Mouse (Mus musculus): Measurements from ENCODE around the gene Lrrc40. TPM values are rescaled to one million over a fixed set of nuclear protein-coding genes. Genes with fewer than 3 reads are reported as not detected.

The Lrrc40 gene
- total and polyA plus RNA-seq, 3 experiments: 61.3 to 232 (median 144) TPM

- TF ChIP-seq GABPA (IDR thresholded peaks at IDR 0.05; ENCODE audit: insufficient replicate concordance, low read depth, low read length): no peak
- peak; percentile 65; the same call in 1 of the 2 replicates for TF ChIP-seq TBP (conservative IDR thresholded peaks at IDR 0.05; ENCODE audit: low read depth, low read length)
- TF ChIP-seq PAX5 (IDR thresholded peaks at IDR 0.05; ENCODE audit: low read length): no peak
- TF ChIP-seq POLR2A (IDR thresholded peaks at IDR 0.05; ENCODE audit: low read depth, low read length): no peak
- TF ChIP-seq MYC (IDR thresholded peaks at IDR 0.05; ENCODE audit: low read depth, low read length): peak; percentile 84
- TF ChIP-seq SMC3 (IDR thresholded peaks at IDR 0.05; ENCODE audit: low read depth, low read length): peak; percentile 84
- peak; percentile 75 for TF ChIP-seq IRF4 (IDR thresholded peaks at IDR 0.05; ENCODE audit: low read depth, low read length)
- no peak for TF ChIP-seq USF1 (IDR thresholded peaks at IDR 0.05; ENCODE audit: low read depth, low read length)
- peak; percentile 75; the same call in 1 of the 2 replicates for TF ChIP-seq E2F4 (IDR thresholded peaks at IDR 0.05; ENCODE audit: insufficient replicate concordance, low read depth, low read length)
- peak; percentile 49; the same call in 1 of the 2 replicates for TF ChIP-seq TCF12 (IDR thresholded peaks at IDR 0.05; ENCODE audit: low read depth, low read length)
- peak; percentile 21; the same call in 1 of the 2 replicates for TF ChIP-seq ELF1 (IDR thresholded peaks at IDR 0.05; ENCODE audit: low read depth, low read length)
- no peak for TF ChIP-seq USF2 (conservative IDR thresholded peaks at IDR 0.05; ENCODE audit: low read depth, low read length)
These were observed 40.4 kb downstream of the Lrrc40 start (continued) for GRCm38 (mm10) chr3:158076685-158077379.

GRCm38 (mm10) chr3:158077380-158077772 lies 40.9 kb downstream of the Lrrc40 start:
- Histone ChIP-seq H3K9ac (ENCODE audit: insufficient read depth, low read depth) (peak overlapping the region; percentile 69), H3K27ac (ENCODE audit: insufficient read depth, low read depth) (peak overlapping the region; percentile 87)
- TF ChIP-seq KAT2A (IDR thresholded peaks at IDR 0.05; ENCODE audit: insufficient replicate concordance, low read length) (no peak), MXI1 (IDR thresholded peaks at IDR 0.05; ENCODE audit: low read depth, low read length) (no peak), SMC3 (IDR thresholded peaks at IDR 0.05; ENCODE audit: low read depth, low read length) (no peak; the same call in 1 of the 2 replicates), UBTF (IDR thresholded peaks at IDR 0.05; ENCODE audit: low read depth, low read length) (no peak), CHD2 (IDR thresholded peaks at IDR 0.05; ENCODE audit: low read length) (peak; percentile 87), NRF1 (IDR thresholded peaks at IDR 0.05; ENCODE audit: low read depth, low read length) (no peak), JUND (conservative IDR thresholded peaks at IDR 0.05; ENCODE audit: low read depth, low read length) (peak; percentile 82), MYC (IDR thresholded peaks at IDR 0.05; ENCODE audit: low read depth, low read length) (peak; percentile 71; the same call in 1 of the 2 replicates), EP300 (IDR thresholded peaks at IDR 0.05; ENCODE audit: low read length) (peak; percentile 100), MAFK (IDR thresholded peaks at IDR 0.05; ENCODE audit: insufficient replicate concordance, low read length) (no peak), HCFC1 (IDR thresholded peaks at IDR 0.05; ENCODE audit: low read depth, low read length) (peak; percentile 64), SIN3A (IDR thresholded peaks at IDR 0.05; ENCODE audit: low read length) (no peak; the same call in 1 of the 2 replicates), MAX (IDR thresholded peaks at IDR 0.05; ENCODE audit: low read length) (no peak), E2F4 (IDR thresholded peaks at IDR 0.05; ENCODE audit: insufficient replicate concordance, low read depth, low read length) (no peak), ZMIZ1 (IDR thresholded peaks at IDR 0.05; ENCODE audit: low read depth, low read length) (no peak), ZNF384 (IDR thresholded peaks at IDR 0.05; ENCODE audit: low read depth, low read length) (no peak), ETS1 (conservative IDR thresholded peaks at IDR 0.05; ENCODE audit: low read depth, low read length) (peak; percentile 63), USF2 (conservative IDR thresholded peaks at IDR 0.05; ENCODE audit: low read depth, low read length) (0 out of 2 replicates have a peak, but pooled peaks have one; percentile 7), ZC3H11A (IDR thresholded peaks at IDR 0.05; ENCODE audit: low read depth, low read length) (no peak), USF1 (IDR thresholded peaks at IDR 0.05; ENCODE audit: low read depth, low read length) (no peak), POLR2A (IDR thresholded peaks at IDR 0.05; ENCODE audit: low read depth, low read length) (peak; percentile 55), JUN (IDR thresholded peaks at IDR 0.05; ENCODE audit: insufficient read depth, low read depth, low read length) (peak; percentile 59), MEF2A (IDR thresholded peaks at IDR 0.05; ENCODE audit: borderline replicate concordance, low read depth, low read length) (peak; percentile 85), RCOR1 (conservative IDR thresholded peaks at IDR 0.05; ENCODE audit: low read depth, low read length) (peak; percentile 80; the same call in 1 of the 2 replicates), TCF12 (IDR thresholded peaks at IDR 0.05; ENCODE audit: low read depth, low read length) (peak; percentile 88), BHLHE40 (IDR thresholded peaks at IDR 0.05; ENCODE audit: low read depth, low read length) (peak; percentile 47; the same call in 1 of the 2 replicates), TBP (conservative IDR thresholded peaks at IDR 0.05; ENCODE audit: low read depth, low read length) (peak; percentile 79), ELF1 (IDR thresholded peaks at IDR 0.05; ENCODE audit: low read depth, low read length) (peak; percentile 54; the same call in 1 of the 2 replicates), MAZ (IDR thresholded peaks at IDR 0.05; ENCODE audit: low read depth, low read length) (peak; percentile 86; the same call in 1 of the 2 replicates), IRF4 (IDR thresholded peaks at IDR 0.05; ENCODE audit: low read depth, low read length) (peak; percentile 100), POLR2AphosphoS2 (IDR thresholded peaks at IDR 0.05; ENCODE audit: low read depth, low read length) (peak; percentile 52; the same call in 1 of the 2 replicates)

More at GRCm38 (mm10) chr3:158077380-158077772, 40.9 kb downstream of the Lrrc40 start:
- dilution Hi-C loops (cut with MboI; ENCODE audit: extremely low pct_ligation_motif_present, extremely low pct_unique_long_range_greater_than_20kb, low sequenced_read_pairs) (no loop called here), in situ Hi-C loops (cut with MboI; ENCODE audit: low pct_ligation_motif_present, low pct_unique_long_range_greater_than_20kb, low sequenced_read_pairs) (no loop called here)
- peak overlapping the region; percentile 85 for H3K4me2 ChIP-seq (ENCODE audit: insufficient read depth, low read depth, poor library complexity, severe bottlenecking)
- no peaks in the 10 kb centered on the region for H3K9me3 ChIP-seq (replicated peaks; ENCODE audit: low read length)
- H3K36me3 ChIP-seq (replicated peaks in 1 of 2; ENCODE audit: control insufficient read depth in 1 of 2, insufficient read depth in 1 of 2, low read length in 1 of 2): no peaks in the 10 kb centered on the region
- no peaks in the 10 kb centered on the region for H3K27me3 ChIP-seq (replicated peaks)
- H3K4me1 ChIP-seq (ENCODE audit: control insufficient read depth in 1 of 2, insufficient read depth in 2 of 2): peaks cover 16 to 48% of the 10 kb centered on the region in 2 experiments
- no peaks in the 10 kb centered on the region for H3K79me2 ChIP-seq (replicated peaks; ENCODE audit: control insufficient read depth, extremely low read depth, insufficient read depth, poor library complexity, severe bottlenecking)
- H3K4me3 ChIP-seq (replicated peaks in 1 of 3; ENCODE audit: low read depth in 2 of 3, low read length in 2 of 3, poor library complexity in 1 of 3): peak overlapping the region in 1 of 3 experiments; percentile 23
- DNase-seq (ENCODE audit: extremely low read depth): peak; percentile 87
